ENCODE assay signal across 8 mouse cellular contexts in the genomic region with DNA sequence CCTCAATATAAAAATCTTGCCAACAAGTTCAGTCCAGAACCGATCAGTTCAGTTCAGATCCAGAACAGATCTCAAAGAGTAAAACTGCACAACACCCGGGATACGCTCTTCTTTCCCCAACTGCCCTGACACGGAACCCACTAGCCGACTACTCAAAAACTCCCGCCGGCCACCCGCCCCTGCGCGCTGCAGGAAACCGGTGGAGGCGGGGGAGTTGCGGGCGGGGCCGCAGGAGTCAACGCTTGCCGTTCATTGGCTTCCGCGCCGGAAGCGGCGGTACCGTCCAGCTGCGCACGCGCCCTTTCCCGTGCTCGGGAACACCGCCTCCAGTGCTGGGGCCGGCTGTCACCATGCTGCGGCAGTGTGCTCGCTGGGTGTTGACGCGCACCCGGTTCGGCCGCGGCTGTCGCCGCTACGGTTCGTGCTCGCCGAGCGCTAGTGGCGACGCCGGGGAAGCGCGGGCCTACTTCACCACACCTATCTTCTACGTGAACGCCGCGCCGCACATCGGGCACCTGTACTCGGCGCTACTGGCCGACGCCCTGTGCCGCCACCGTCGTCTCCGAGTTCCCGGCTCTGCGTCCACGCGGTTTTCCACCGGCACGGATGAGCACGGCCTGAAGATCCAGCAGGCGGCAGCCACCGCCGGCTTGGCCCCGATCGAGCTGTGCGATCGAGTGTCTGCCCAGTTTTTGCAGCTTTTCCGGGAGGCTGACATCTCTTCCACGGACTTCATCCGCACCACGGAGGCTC. TPM values are rescaled to one million over a fixed set of nuclear protein-coding genes. Genes with fewer than 3 reads are reported as not detected.
DNase-seq lines count a peak whose midpoint lies in the region; ATAC-seq and TF ChIP-seq lines count a peak whose summit lies in the region.

A gene (plus strand): TSS at position 288 of the 753 bp plus-strand sequence.

- no peak within 1 kb of the TSS for H3K27ac ChIP-seq in ES-Bruce4 (ENCODE audit: insufficient read depth, low read length)
- peak within 1 kb of the TSS; percentile 82 for H3K27ac ChIP-seq in forebrain, embryonic 13.5 days

- peak within 1 kb of the TSS; percentile 99 for H3K4me2 ChIP-seq in forebrain, embryonic 13.5 days

- TF ChIP-seq POLR2A in ES-Bruce4 (IDR thresholded peaks at IDR 0.05; ENCODE audit: insufficient read depth, low read length), result peak; percentile 62
- TF ChIP-seq POLR2A in lung, adult 2 months (IDR thresholded peaks at IDR 0.05; ENCODE audit: borderline replicate concordance, extremely low read depth, low read depth, low read length), result peak; percentile 81; the same call in 1 of the 2 replicates

- ATAC-seq in cerebellum, adult (ENCODE audit: insufficient number of reproducible peaks, low FRiP score, low TSS enrichment), result peak; percentile 97
- peak; percentile 99 for ATAC-seq in forebrain, embryonic 13.5 days
- peak; percentile 91 for ATAC-seq in neutrophil, adult 5-6 weeks (ENCODE audit: extremely low read depth, insufficient number of reproducible peaks, low FRiP score, poor library complexity, severe bottlenecking)

- 0 out of 2 replicates have a peak, but pooled peaks cover 2% of the 10 kb centered on the region for H3K36me3 ChIP-seq in ES-Bruce4 (ENCODE audit: control insufficient read depth, insufficient read depth, low read length, poor library complexity, severe bottlenecking)
- no peaks in the 10 kb centered on the region for H3K36me3 ChIP-seq in forebrain, embryonic 13.5 days (ENCODE audit: poor library complexity, severe bottlenecking)

- H3K4me3 ChIP-seq in ES-Bruce4 (ENCODE audit: low read depth, low read length), result peak within 1 kb of the TSS; percentile 72
- peak within 1 kb of the TSS; percentile 83 for H3K4me3 ChIP-seq in forebrain, embryonic 13.5 days
- H3K4me3 ChIP-seq in lung, adult 2 months (replicated peaks; ENCODE audit: extremely low read depth, low read depth, low read length), result peak within 1 kb of the TSS; percentile 85

- H3K4me1 ChIP-seq in ES-Bruce4 (ENCODE audit: control insufficient read depth, insufficient read depth, low read length), result no peaks in the 10 kb centered on the region
- peaks cover 41% of the 10 kb centered on the region for H3K4me1 ChIP-seq in forebrain, embryonic 13.5 days
- H3K4me1 ChIP-seq in lung, adult 2 months (ENCODE audit: control insufficient read depth, insufficient read depth, low read length), result peaks cover 3% of the 10 kb centered on the region; the same call in 1 of the 2 replicates

- peak within 1 kb of the TSS; percentile 64 for H3K9ac ChIP-seq in ES-Bruce4 (ENCODE audit: low read depth, poor library complexity, severe bottlenecking)
- peak within 1 kb of the TSS; percentile 88 for H3K9ac ChIP-seq in forebrain, embryonic 13.5 days

- intact Hi-C loops in heart, postnatal 10 days (cut with DNase I), result loop anchor here (5.0 kb wide), 3 partner anchors 105 to 635 kb away; a partner anchor contains a TSS

- TF ChIP-seq CTCF in ES-Bruce4 (IDR thresholded peaks at IDR 0.05; ENCODE audit: low read depth, low read length), result no peak
- no peak for TF ChIP-seq CTCF in lung, adult 2 months (IDR thresholded peaks at IDR 0.05; ENCODE audit: insufficient read depth, low read length)

- peak; percentile 97 to 98 for DNase-seq in heart, postnatal 10 days
- peak; percentile 95 to 96 for DNase-seq in layer of hippocampus, adult 18-20 months (ENCODE audit: low spot score in 2 of 2)
- peak; percentile 89 for DNase-seq in lung, adult 2 months
- peak; percentile 91 for DNase-seq in thymus, adult 18-20 months

- under 1% methylated on average over 82 of the region's 82 CpGs for WGBS in forebrain, embryonic 13.5 days
- WGBS in lung, adult 2 months, result under 1% methylated on average over 82 of the region's 82 CpGs

- H3K9me3 ChIP-seq in ES-Bruce4 (replicated peaks; ENCODE audit: control insufficient read depth, insufficient read depth, low read length, poor library complexity, severe bottlenecking), result no peaks in the 10 kb centered on the region
- H3K9me3 ChIP-seq in forebrain, embryonic 13.5 days (replicated peaks), result no peaks in the 10 kb centered on the region

- TF ChIP-seq EP300 in ES-Bruce4 (IDR thresholded peaks at IDR 0.05; ENCODE audit: insufficient read depth, low read depth, low read length), result no peak

- H3K27me3 ChIP-seq in ES-Bruce4 (ENCODE audit: control insufficient read depth, insufficient read depth, low read length, poor library complexity, severe bottlenecking), result no peaks in the 10 kb centered on the region
- no peaks in the 10 kb centered on the region for H3K27me3 ChIP-seq in forebrain, embryonic 13.5 days

RNA-seq across cellular contexts. Expression of the gene that starts here (rescaled TPM):
- polyA plus RNA-seq in ES-Bruce4 (2011; ENCODE audit: insufficient read depth, insufficient read length, low read depth, missing spikeins), result 4.4 and 4.7 TPM in 2 replicates
- 3.4 and 3.8 TPM in 2 replicates for polyA plus RNA-seq in forebrain, embryonic 13.5 days (2015; fragmentation: Nextera tagmentation; extraction: Ambion mirVana)
- 1 to 10 TPM; 4.2 to 5.5 TPM for total RNA-seq in heart, postnatal 10 days (2021)
- total RNA-seq in layer of hippocampus, adult 18-20 months (2021), result 1 to 10 TPM; 8.1 to 8.6 TPM
- 1.4 and 1.5 TPM in 2 replicates for polyA plus RNA-seq in lung, adult 2 months (2012; rRNA removed)
- total RNA-seq in neutrophil, adult 5-6 weeks (2017), result 12.8 and 13.4 TPM in 2 replicates
